Mouse (Mus musculus): ENCODE measurements around the gene Cap2. TPM values are rescaled to one million over a fixed set of nuclear protein-coding genes. Genes with fewer than 3 reads are reported as not detected.

Gene Cap2
- polyA plus RNA-seq, 1 experiment from 2014 or later, result 6.2 TPM

Other genes with a start within 250 kb of the Cap2 start
- 0.31 and 0.33 TPM in 2 replicates for gene Stmnd1, start 228.1 kb upstream of the Cap2 start, polyA plus RNA-seq (2015; fragmentation: Nextera tagmentation; extraction: Ambion mirVana)
- 2.1 and 4.2 TPM in 2 replicates for gene Rbm24, start 83.4 kb upstream of the Cap2 start, polyA plus RNA-seq (2015; fragmentation: Nextera tagmentation; extraction: Ambion mirVana)
- 12.9 and 14.8 TPM in 2 replicates for gene Fam8a1, start 167.7 kb downstream of the Cap2 start, polyA plus RNA-seq (2015; fragmentation: Nextera tagmentation; extraction: Ambion mirVana)
- gene Nup153, start 226.1 kb downstream of the Cap2 start, polyA plus RNA-seq (2015; fragmentation: Nextera tagmentation; extraction: Ambion mirVana), result 15.8 and 17.4 TPM in 2 replicates

Measured in neural tube, embryonic 15.5 days (tissue).